Mouse (Mus musculus): ENCODE data around the gene Vps25.
A peak's percentile ranks its signal among the peaks of the same experiment; 100 is the strongest.

Vps25 gene

DNA sequence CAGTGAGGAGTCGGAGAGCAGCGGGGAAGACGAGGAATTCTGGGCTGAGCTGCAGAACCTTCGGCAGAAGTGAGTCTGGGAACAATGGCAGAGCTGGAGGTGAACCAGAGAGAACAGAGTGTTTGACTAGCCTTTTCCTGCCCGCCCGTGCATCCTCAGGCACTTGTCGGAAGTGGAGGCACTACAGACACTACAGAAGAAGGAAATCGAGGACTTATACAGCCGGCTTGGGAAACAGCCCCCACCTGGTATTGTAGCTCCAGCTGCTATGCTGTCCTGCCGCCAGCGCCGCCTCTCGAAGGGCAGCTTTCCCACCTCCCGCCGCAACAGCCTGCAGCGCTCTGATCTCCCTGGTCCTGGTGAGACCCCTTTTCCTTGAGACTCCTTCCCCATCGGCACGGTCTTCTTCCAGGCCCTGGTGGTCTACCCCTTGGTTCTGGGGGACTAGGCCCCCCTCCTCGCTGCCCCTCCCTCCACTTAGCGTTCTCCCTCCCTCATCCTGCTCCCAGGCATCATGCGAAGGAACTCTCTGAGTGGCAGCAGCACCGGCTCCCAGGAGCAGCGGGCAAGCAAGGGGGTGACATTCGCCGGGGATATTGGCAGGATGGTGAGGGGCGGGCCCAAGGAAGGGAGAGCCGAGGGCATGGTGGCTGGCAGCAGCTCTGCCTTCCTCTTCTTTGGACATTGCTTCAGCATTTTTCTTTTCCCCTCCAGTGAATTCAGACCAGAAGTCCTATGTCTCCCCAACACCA is 23.0 kb downstream of the Vps25 start:
- no peak for DNase-seq (ENCODE audit: low spot score)

DNA sequence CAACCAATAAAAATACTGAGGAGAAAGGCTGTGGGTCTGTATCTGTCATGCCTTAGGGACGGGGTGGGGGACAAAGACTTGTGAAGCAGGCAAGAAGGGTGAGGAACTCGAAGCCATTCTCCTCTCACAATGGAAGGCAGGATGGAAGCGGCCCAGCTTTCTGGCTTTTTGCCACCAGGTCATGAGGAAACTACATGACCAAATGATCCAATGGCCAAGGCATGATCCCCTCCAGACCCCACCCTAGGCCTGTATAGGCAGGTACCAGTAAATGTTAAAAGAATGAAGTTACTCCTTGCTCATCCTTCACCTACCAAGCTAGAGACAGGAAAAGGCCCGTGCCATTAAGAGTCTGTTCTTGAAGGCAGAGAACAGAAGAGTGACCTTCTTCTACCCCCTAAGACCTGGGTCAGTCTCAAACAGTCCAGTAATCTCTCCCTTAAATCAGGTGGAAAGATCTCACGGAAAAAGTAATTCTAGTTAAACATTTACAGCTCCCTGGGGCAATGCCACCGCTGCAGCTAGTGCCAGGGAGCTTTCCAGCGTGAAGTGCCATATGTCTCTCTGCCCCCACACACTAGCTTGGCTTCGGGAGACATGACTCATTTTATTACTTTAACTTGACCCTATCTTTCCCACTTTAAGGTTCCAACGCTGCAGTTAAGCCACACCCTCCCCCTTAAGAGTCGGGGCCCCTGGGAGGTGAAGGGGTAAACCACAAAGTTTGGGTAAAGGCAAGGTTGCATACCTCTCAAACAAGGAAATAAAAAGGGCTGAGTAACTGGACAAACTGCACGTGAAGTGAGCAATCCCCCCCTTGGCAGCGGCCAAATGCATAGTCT is 24.1 kb downstream of the Vps25 start:
- peak; percentile 59 for DNase-seq (ENCODE audit: low spot score)

DNA sequence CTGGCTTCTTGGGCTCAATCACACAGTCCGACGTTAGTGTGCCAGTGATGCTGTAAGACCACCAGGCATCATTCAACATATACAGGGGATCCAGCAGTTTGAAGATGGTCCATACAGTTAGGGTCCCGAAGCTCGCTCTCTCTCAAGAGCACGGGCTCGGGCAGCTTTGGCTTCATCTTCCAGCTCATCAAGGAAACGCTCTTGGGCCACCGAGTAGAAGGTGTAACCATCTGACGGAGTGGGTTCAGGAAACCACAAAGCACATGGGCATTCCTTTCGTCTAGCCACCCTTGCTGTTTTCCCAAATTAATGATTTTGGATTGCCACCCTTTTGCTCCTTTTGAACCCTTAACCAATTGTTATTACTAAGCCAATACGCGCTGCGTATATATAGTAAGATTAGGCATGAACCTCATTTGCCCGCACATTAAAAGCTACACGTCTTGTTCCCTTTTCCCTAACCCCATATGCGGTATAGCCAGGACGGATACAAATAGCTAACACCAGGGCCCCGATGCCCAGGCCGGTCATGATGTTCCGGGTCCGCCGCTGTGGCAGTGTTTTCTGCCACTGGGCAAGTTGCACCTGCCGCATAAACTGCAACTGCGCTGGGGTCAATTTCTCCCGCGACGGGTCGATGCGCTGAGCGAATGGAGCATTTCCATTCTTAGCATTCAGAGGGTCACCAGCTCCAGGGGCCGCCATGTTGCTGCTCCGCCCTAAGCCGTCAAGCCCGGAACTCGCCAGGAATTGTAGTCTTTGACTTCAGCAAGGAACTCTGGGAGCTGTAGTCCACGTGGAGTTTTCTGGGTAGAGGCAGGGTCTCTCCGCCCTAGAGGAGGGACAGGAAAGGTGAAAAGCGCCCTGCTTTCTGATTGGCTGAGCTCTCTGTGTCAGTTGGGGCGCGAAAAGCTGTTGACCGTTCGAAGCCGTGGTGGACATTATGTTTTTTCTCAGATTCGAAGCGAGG is 25.0 kb downstream of the Vps25 start, which contains the start of the genes Cntd1 and Coa3:
Gene Cntd1, plus strand, starts transcription at position 790 of the 970 bp plus-strand sequence.
Gene Coa3, minus strand, starts transcription at position 892 of the 970 bp plus-strand sequence.
- peak; percentile 84 for DNase-seq (ENCODE audit: low spot score)

DNA sequence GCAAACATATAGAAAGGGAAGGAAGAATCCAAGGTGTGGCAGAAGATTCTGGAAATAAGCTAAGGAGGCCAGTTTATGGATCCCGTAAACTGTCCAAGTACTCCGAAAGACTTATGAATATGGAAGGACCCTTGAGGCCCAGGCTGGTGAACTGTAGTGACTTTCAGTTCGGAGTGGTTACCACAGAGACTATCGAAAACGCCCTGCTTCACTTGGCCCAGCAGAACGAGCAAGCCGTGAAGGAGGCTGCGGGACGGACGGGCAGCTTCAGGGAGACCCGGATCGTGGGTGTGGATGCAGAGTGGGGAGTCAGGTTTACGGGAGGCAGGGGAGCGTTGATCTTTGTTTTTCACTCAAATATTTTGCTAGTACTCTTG is 25.7 kb downstream of the Vps25 start:
- DNase-seq (ENCODE audit: low spot score) = no peak

DNA sequence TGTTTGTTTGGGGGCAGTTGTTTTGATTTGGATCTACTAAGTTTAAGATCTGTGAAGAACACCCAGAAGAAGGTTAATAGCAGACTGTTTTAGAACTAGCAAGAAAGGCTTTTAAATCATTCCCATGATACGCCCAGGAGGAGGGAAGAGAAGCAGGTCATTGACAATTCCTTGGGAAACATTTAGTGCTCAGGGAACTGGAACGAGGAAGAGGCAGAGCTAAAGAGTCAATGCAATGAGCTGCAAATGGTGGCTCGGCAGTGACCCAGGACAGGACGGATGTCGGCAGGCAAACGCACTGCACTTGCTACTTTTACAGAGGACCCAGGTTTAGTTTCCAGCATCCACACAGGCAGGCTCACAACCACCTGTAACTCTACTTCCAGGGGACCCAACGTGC is 27.3 kb downstream of the Vps25 start:
- DNase-seq (ENCODE audit: low spot score) = no peak

DNA sequence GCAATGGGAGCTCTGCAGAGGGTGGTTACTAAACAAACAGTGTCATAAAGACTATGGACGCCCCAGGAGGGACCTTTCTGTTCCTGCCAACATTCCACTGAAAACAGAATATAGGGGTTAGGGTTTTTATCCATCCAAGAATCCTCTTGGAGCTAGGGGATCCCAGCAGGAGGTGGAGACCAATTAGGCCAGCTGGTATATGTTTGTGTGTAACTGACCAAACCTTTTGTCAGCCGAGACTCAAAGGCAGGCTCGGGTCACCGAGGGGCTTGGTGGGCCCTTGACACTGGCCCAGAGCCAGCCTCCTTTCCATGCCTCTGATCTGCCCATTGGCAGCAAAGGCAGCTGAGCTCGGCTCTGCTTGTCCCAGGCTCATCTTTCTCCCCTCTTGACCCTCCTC is 29.4 kb downstream of the Vps25 start:
- no peak for DNase-seq (ENCODE audit: low spot score)

DNA sequence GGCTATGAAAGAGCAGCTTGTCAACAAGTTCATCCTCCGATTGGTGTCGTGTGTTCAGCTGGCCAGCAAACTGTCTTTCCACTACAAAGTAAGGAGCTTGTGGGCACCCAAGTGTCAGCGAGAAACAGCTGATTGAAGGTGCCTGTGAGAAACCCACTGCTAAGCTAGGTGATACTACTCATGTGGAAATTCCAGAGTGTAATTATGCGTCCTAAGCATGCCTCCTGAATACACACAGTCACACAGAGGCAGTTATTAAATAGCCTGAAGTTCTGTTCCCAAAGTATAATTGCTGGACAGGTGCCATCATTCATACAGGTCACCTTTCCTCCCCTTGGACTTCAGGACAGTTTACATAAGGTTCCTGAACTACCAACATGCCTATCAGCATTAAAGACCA is 30.3 kb downstream of the Vps25 start:
- no peak for DNase-seq (ENCODE audit: low spot score)

DNA sequence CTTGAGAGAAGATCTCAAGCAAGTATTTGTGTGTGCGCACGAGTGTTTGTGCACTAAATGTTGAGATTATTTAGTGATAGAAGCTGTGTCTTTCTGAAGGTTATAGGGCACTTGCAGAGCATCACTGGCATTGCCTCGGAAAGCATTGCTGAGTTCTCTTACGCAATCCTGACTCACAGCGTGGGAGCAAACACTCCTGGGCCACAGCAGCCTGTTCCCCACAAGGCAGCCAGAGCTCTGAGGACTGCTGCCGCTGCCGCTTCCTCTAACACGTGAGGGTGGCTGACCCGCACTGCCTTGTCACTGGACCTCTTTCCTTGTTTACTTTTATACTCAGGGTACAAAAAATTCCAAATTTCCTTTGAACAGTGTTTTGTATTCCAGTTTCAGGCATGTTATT is 33.8 kb downstream of the Vps25 start:
- peak; percentile 20 for DNase-seq (ENCODE audit: low spot score)

DNA sequence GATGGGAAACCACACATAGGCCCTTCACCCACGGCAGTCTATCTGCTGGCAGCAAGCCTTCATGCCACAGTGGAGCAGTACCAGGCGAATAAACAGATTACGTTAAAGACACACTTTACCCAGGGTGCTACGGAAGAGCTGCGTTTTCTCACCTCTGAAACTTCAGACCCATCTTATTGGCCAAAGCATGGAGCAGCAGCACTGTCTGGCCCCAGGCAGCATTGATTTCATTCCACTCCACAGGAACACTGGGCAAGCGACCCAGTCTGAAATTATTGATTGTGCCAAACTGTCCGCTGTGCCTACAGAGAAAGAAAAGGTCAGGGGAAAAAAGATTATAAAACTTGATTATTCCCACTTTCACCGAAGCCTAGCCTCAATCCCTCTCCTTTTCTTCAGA is 37.7 kb downstream of the Vps25 start:
- DNase-seq (ENCODE audit: low spot score) = no peak

DNA sequence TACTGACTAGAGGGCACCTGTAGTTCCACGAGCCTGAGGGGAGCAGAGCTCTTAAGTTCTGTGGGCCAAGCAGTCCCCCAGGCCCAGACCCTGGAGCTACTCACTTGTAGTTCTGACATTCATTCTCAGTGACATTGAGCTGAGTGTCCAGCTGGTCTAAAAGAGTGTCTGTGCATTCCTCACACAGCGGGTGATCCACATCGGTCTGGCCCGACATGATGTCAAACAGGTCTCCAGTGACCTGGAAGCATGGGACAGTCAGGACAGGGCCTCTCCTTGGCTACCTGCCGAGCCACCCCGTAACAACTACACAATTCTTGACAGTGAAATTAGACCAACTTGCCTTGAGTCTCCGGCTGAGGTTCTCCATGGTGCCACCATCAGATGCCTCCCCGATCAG is 41.7 kb downstream of the Vps25 start:
- no peak for DNase-seq (ENCODE audit: low spot score)

DNA sequence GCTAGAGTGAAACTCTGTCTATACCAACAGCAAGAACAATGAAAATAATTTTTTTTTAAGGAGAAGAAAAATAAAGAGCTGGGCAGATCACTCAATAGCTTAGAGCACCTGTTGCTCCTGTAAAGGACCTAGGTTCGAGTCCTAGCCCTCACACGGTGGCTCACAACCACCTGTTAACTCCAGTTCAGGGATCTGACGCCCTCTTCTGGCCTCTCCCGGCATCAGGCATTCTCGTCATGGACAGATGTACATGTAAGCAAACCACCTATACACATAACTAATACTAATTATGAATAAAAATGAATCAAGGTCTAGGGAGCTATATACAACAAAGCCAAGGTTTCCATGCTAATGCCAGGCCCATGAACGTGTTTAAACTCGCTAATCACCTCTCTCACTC is 47.4 kb downstream of the Vps25 start:
- DNase-seq (ENCODE audit: low spot score) = no peak

DNA sequence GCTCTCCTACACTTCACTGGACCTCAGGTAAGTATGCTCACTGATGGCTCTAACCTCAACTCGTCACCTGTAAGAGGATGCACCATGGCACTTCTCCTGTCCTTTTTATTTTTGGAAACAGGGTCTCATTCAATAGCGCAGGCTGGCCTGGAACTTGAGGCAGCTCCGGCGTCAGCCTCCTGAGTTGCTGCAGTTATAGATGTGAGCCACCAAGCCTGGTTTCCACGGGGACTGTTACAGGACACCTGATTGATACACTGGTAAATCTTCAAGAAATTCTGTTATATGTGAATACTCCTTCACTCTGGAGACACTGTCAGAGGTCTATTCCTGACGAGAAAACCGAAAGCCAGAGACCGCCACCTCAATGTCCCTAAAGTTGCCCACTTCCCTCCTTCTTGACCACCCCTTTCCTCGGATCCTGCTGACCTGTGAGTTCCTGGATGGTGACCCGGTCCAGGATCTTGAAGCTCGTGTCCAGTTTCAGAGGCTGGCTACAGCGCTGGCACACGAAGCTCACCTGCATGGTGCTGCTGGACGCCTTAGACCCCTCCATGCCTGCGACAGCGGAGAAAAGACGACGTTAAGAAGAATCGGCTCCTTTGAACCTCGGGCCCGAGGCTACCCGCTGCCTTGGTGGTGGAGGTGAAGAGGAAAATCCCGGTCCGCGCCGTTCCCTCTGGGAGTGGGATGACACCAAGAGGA is 47.9 kb downstream of the Vps25 start:
- no peak for DNase-seq (ENCODE audit: low spot score)

DNA sequence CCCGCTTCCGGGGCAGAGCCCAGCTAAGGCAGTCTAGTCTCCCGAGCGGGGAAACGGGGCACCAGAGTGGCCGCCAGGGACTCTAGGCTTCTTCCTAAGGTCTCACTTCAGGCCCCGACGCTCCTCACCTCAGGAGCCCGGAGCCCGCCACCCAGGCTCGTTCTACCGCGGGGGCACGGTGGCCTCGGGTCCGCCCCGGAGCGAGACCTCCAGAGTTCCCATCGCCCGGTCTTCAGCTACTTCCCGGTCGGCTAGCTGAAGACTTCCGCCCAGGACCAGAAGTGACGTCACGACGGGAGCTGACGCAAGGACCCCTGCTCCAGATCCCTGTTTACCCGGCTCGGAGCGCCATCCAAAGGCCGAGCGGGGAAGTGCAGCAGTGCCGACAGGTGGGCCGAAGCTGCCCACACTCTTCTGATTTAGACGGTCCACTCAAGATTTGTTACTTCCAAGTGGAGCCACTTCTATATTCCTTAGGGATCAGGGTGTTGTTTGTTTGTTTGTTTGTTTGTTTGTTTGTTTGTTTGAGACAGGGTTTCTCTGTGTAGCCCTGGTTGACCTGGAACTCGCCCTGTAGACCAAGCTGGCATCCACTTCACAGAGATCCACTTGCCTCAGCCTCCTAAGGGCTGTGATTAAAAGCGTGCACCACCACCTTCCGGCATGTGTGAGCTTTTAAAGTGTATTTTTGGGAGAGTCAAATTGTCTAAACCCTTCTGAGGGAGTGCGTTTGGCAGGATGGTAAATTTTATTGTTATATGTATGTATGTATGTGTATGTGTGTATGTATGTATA is 48.7 kb downstream of the Vps25 start, which contains the start of gene Becn1:
Gene Becn1, minus strand, starts transcription at position 283 of the 795 bp plus-strand sequence.
- DNase-seq (ENCODE audit: low spot score) = peak; percentile 95

DNA sequence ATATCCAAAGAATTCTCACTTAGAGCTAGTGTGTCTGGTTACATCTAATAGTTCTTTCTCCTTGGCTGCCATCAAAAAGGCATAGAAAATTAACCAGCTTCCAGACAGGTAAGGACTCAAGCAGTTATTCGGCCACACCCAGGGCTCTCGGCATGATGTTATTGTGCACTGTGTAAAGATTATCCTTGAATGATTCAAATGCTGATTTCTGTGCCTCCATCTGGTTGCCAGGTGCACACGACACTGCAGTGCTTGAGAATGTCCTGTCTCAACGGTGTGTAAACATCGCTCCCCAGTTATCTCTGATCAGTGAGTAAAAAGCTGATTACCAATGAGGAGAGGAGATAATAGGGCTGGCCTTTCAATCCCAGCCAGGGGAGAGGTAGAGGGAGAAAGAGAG is 54.2 kb downstream of the Vps25 start:
- no peak for DNase-seq (ENCODE audit: low spot score)
